Mouse (Mus musculus) megakaryocyte, adult 5-6 weeks (primary cell): ENCODE measurements around the gene H3f3a. TPM values are rescaled to one million over a fixed set of nuclear protein-coding genes. Genes with fewer than 3 reads are reported as not detected.

ENCODE experiments used
- ATAC-seq: 2 replicates; pipeline ENCODE4 v1.8.0; 2016; ENCODE audit warnings: mild to moderate bottlenecking, inconsistent platforms; ENCODE audit not compliant: poor library complexity, severe bottlenecking
- total RNA-seq, 2 experiments: library from RNA; stranded (forward) in 1 of 2; stranded (reverse) in 1 of 2; fragments of 153-499, 151-499 nt in 1 of 2; fragments of 221-1000, 200-1000 nt in 1 of 2; gene quantifications; 2 replicates each; pipeline versions ENCODE4 v1.2.3 to v1.2.4; 2015 to 2017

H3f3a gene
- total RNA-seq, 2 experiments from 2014 or later = 3,338 to 3,921 TPM

DNA sequence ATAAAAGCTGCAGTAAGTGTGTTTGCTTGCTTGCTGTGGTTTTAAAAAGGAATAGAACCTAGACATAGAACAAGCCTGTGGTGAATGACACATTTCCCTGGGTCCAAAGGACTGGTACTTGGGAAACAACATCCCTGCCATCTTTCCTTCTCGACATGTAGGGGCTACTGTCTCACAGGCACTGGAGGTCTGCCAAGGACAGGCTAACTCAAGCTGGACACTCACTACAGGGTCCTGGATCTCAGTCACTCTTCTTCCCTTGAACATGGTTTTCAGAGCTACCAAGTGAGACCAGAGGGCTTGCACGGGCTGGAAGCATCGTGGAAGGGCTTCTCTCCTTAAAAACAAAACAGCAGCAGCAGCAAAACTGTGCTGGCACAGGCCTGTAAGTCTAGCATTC, 10.0 kb upstream of the H3f3a start:
- ATAC-seq = no peak

DNA sequence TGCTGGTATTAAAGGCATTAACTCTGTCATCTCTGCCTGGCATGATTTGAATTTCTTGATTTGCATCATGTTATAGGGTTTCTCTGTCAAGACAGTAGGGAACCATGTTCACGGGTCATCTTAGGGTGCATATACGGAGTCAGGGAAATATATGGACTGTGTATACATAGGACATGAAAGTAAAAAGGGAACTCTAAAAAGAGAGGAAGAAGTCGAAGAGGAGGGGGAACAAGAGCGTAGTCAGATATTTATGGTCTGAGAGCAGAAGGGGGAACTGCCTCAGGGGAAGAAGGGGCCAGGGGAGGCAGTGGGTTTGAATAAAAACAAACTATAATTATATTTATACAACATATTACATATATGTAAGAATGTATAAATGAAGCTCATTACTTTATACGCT, 8.5 kb upstream of the H3f3a start:
- peak; percentile 59 for ATAC-seq

DNA sequence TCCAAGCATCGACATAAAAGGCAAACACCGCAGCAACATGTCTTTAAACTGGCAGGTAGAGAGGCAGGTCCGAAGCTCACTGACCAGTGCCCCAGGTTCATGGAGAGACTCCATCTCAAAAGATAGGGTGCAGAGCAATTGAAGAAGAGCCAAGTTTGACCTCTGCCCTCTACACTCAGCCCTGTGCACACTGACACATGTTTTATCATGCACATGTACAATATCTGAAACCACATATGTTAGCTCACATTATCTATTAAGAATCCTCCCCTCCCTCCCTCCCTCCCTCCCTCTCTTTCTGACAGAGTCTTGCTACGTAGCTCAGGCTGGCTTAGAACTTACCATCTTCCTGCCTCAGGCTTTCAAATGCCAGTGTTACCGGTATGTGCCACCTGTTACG, 7.4 kb upstream of the H3f3a start:
- ATAC-seq = no peak

DNA sequence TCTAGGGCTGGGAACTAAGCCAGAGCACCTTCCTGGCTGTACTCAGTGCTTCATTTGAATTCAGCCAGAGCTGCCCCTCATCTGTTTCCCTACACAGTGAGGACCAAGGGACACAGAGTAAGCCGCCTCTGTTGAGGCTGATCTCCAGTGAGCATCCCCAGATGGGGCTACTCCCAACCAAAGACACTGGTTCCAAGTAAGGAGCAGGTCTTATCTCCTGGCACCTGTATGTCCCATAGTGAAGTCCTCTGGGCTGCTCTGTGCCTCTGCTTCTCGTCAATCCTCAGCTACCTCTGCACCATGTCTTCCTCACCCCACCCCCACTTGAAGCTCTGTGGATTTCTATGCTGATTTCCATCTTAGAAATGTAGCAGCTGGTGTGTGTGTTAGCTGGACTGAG, 4.3 kb upstream of the H3f3a start:
- ATAC-seq = no peak

DNA sequence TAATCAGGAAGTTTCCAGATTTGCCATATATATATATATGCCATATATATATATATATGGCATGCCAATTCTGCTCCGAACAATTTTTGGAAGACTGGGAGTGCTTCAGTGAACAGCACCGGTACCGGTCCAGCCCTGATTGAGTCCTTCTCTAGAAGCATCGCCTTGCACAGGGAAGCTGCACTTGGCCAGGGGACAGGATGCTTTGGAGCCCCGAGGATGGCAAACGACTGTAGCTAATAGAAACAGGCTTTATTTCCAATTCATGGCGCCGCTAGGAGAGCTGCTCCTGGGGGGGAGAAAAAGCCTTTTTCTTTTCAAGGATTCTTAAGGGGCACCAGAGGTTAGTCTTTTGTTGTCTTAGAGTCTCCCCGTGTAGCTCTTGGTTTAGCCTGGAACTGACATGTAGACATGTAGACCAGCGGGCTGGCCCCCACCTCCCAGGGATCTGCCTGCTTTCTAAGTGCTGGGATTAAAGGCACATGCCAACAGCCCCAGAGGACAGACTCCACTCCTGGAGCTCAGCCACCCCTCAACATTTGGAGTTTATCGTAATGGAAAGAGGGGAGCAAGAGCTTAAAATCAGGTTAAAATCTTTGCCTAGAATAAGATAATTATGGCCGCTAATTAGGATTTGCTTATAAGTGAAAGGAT, 1.8 kb upstream of the H3f3a start:
- ATAC-seq = no peak

DNA sequence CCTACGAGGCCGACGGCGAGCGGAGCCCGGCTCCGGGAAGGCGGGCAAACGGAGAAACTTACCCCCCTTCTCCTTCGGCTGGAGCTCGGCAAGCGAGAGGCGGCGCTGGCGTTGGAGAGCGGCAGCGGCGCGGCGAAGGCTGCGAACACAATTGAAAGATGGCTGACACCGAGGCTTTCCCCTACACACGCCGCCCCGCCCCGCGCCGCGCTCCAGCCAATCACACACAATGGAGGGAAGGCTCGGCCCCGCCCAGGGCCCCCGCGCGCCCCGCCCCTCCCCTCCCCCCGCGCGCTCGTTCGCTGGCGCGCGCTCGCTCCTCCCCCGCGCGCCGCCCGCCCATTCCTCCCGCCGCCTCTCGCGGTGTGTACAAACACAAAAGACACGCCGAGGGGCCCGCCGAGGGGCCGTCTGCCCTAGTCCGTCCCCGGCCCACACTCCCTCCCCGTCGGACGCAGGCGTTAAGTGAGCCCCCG, 296 bp downstream of the H3f3a start:
- ATAC-seq = peak; percentile 82

DNA sequence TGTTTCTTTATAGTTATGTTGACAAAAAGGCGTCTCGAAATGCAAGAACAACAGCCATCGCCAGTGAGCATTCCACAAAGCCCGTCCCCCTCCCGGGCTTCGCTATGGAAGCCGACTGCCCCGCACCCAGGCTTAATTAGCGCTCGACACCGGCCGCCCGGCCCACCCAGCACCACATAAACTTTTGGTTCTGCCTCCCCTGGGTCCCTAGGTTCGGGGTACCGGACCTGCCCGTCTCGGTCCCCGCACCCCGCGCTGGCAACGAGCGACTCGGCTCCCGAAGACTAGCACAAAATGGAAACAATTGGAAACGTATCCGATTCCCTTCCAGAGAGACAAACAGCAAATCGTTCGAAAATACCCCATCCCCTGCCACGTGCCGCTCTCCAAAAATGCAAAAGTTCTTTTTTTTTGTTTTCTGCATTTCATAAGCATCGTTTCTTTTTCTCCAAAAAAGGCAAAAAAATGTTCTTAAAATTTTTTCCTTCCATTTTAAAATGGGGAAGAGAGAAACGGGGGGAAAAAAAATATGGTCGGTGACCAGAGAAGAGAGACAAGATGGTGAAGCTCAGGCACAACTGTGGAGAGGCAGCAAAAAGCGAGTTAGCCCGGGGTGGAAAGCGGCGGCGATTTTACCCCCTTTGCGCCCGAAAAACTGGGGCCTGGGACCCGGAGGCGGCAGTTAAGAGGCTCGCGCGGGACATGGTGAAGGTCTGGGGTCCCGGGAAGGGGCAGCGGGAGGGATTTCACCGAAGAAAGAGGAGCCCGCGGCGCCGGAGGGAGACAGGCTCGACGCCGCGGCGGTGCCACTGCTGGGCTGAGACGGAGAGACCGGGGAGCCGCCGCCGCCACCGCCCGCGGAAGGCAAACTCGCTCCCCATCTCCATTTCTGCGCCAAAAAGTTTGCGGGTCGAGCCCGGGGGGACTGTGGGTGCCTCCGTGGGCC, 1.0 kb downstream of the H3f3a start:
- ATAC-seq = peak; percentile 4; the same call in 1 of the 2 replicates

DNA sequence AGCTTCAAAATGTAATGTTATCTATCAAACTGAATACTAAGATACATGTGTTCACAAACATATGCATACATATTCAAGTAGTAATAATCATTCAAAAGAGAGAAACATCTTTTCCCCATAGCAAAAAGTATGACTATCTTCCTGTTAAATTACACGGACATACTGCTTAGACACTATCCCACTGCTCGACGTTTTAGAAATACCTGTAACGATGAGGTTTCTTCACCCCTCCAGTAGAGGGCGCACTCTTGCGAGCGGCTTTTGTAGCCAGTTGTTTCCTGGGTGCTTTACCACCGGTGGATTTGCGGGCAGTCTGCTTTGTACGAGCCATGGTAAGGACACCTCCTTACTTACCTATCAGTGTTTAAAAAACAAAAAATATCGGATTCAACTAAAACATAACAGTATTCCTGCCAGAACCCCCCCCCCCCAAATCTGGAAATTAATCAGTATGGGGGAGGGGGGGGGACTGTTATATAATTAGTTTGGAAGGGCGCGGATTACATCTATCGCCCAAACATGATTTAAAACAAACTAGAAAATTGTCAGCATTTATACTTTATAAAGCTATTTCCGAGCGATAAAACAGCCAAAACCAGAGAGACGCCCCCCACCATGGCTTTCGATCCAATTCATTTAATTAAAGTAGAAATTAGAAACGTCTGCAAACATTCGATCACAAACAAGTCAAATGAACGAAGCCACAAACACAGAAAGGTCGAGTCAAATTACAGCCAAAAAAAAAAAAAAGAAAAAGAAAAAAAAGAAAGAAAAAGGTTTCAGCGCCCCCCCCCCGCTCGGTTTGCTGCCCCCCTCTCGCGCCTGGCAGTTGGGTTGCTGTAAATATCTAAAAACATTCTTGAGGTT, 1.9 kb downstream of the H3f3a start:
- no peak for ATAC-seq

DNA sequence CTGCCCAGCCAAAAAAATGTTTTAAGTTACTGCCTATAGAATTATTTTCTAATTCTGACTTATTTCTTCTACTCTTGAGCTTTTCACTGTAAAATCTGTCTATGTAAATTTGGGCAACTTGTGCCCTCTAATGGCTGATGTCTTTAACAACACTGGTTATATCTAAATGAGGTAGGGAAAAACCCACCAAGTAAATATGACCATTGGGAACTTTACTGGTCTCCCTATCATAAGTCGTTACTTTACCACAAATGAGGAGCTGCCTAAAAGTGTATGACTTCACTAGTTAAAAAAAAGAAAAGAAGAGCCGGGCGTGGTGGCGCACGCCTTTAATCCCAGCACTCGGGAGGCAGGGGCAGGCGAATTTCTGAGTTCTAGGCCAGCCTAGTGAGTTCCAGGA, 2.8 kb downstream of the H3f3a start:
- ATAC-seq = no peak

DNA sequence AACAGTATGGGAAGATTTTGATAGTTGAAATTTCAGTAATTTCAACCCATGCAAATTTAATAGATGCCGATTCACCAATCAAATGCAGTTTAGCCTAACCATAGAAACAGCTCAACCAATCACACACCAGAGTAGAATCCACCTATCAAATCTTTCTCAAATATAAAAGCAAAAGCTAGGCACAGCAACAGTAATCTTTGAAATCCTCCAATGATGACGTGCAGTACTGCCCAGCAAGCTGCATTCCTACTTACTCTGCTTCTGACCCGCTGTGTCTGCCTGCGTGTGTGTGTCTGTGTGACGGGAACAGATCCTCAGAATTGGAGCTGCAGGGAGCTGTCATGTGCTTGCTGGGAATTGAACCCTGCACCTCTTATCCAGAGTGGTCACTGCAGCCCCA, 4.9 kb downstream of the H3f3a start:
- no peak for ATAC-seq

DNA sequence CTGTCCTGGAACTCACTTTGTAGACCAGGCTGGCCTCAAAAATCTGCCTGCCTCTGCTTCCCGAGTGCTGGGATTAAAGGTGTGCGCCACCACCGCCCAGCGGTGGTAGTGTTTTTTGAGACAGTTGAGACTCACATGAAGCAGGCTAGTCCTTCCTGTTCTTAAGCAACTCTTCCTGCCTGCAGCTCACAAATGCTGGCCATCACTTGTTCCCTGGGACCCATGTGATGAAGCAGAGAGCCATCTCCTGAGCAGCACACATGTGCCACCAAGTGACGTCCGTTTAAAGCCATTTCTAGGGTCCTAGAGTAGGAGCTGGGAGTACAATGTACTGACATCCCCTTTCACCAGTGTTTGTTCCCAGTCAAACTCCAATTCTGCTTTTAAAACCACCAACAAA, 9.9 kb downstream of the H3f3a start:
- ATAC-seq = peak; percentile 43

DNA sequence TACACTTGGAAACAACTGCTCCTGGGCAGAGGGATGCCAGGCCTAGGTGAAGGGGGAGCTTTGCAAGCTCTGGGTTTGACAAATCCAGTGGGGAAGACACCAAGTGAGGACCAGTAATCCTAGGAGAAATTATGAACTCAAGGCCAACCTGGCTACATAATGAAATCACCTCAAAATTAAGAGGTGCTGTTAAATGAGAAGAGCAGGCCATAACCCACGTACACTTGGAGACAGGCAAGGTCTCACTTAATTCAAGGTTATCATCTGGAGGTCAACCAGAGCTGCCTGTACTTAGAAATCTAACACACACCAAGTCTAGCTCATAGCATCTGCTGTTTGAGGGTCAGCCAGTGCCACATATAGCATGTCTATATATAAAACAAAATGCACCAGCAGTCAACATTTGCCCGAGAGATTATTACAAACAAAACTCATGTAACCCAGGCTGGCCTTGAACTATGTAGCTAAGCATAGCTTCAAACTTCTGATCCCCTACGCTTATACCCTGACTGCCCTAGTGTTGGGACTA, 12.2 kb downstream of the H3f3a start:
- ATAC-seq = no peak

DNA sequence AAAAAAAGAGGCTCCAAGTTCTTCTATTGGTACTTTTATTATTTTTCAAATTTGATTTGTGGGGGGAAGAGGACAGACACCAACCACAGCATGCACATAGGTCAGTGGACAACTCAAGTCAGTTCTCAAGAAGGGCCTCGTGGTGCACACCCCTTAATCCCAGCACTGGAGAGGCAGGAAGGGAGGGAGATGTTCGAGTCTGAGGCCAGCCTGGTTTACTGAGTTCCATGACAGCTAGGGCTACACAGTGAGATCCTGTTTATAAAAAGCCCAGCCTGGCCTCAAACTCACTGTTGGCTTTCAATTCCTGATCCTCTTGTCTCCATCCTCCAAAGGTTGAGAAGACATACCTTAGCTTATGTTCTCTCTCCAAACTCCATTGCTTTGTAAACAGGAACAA, 12.9 kb downstream of the H3f3a start:
- no peak for ATAC-seq

DNA sequence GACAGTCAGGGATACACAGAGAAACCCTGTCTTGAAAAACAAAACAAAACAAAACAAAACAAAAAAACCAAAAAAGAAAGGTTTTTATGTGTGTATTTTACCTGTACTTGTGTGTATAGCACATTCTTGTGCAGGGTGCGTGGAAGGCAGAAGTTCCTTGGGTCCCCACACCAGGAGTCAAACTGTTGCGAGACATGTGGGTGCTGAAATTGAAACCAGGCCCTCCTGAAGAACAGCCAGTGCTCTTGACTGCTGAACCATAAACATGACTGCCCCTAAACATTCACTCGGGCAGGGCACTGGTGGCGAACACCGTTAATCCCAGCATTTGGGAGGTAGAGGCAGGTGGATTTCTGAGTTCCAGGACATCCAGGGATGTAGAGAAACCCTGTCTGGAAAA, 13.7 kb downstream of the H3f3a start:
- no peak for ATAC-seq

DNA sequence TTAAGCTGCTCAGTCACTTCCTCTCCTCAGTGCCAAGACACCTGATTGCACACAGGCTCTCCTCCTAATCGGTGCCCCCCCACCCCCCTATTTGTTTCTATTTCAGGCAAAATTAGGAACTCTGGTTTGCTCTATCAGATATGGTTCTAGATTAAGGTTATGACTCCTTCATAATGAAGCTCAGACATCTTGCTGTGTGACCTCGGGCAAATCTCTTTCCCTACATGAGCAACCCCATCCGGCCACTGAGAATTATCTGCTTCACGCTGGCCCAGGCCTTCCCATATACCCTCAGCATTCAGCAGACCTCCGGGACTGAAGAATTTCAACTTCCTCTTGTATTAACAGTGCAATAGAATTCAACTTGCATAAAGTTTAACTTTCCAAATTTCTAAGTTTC, 14.5 kb downstream of the H3f3a start:
- ATAC-seq = peak; percentile 45

DNA sequence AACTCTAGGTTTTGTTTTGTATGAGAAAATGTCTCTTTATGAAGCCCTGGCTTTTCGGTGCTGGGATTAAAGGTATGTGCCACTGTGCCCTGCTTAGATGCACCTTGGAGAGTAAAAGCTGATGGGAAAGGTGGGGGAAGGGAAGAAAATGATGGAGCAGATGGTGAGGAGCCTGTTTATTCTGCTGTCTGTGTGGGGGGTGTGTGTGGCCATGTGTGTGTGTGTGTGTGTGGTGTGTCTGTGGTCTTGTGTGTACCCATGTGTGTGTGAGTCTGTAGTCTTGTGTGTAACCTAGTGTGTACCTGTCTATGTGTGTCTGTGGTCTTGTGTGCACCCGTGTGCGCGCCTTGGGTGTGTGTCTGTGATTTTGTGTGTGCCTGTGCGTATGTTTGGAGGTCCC, 15.1 kb downstream of the H3f3a start:
- no peak for ATAC-seq

DNA sequence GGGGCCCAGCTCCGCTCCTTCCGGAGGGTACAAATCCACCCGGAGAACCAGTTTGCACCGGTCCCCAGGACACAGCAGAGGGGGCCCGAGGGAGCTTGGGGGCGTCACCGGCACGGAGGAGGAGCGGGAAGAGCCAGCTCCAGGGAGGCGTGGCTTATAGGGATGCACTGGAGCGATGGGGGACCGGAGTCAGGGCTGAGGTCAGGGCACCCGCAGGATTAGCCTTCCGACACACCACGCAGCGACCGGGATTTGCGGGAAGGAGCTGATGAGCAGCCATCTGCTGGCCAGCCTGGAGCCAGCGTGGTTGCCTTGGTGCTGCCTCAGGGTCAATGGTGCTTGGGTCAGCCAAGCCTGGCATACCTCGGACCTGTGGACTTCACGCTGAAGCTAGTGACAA, 19.6 kb downstream of the H3f3a start:
- peak; percentile 31; the same call in 1 of the 2 replicates for ATAC-seq

DNA sequence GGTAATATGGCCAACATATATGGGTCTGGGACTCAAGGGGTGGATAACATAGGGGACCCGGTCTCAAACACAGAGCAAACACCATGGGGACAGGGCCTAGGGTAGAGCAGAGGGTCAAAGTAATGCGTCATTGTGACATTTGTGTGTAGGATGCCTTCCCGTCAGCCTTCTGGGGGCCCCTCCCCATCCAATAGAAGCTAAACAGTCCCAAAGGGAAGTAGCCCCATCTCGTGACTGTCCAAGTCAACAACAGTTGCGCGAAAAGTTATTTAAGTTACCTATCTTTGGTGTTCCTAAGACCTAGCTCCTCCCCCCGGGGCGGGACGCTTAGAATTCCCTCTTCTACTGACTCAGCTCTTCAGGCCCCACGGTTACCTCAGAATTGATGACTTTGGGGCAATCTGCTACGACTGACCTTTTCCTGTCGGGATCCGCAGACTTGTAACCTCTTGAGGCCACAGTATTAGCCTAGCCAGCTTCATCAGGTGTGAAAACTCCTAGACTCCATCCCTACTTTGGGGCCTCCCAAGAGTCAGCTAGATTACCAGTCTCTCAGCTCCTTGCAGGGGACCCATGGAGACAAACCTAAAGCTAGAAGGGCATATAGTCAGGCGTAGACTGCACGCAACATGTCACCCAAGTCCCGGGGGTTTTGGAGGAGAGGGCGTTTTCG, 20.2 kb downstream of the H3f3a start:
- peak; percentile 79 for ATAC-seq

DNA sequence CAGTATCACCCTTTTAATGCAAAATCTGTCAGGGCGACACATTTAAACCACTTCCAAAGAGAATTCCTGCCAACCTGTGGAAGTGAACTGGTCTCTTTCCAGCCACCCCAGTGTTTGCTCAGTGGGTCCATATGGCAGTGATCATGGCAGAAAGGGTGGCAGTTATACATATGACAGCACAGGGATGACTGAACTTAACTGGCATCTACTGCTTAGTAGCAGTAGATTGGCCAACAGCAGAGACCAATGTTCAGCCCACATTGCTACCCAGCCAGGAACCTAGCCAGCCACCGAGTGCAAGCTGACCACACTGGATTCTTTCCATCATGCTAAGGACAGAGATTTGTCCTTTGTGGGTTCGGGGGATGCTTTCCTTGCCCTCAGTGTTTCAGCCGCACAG, 20.9 kb downstream of the H3f3a start:
- ATAC-seq = no peak

DNA sequence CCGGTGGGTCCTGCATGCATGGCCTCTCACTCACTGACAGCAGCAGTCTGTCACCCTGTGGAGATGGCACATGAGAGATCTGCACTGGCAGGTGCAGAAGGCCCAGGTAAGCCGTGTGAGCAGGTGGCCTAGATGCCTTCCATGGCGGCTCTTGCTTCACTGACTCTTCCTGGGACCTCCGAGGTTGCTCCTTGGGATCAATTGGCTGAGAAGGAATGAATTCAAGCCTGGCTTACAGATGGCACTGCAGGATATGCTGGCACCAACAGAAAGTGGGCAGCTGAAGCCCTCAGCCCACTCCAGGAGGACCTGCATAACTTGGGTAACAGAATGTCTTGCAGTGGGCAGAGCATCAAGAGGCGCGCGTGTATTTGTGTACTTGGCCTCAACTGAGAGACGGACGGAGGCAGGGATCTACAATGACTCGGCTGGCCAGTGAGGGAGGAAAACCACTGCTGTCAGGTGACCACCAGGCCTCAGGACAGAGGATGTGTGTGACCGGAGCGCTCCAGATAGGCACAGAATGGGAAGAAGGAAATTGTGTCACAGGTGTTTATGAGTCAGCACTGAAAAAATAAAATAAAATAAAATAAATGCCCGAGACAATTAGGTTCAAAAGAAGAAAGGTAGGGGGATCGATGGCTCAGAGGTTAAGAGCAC, 21.8 kb downstream of the H3f3a start:
- ATAC-seq = no peak
